In the genomic region with DNA sequence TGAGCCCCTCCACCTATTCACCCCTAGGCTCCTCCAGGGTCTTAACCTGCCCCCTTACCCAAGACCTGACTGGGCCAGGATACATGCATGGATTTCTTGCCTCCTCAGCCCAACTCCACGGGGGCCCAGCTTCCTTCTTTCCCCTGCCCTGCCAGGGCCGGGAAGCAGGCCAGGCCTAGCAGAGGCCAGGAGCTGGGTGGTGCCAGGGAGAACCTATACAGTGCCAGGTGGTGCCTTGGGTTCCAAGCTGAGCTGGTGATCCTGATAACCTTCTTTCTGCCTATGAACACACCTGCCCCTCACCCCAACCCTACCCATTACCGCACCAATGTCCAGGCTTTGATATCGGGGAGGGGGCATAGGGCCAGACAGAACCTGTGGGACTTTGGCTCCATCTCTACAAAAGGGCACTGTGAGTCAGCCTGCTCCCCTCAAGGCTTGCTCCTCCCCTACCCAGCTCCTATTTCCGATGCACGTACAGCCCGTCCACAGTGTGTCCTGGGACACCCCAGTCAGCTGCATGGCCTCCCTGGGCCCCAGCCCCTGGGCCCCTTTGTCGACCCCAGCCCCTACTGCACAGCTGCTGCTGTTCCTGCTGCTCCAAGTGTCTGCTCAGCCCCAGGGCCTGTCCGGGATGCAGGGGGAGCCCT, we compare ENCODE assay signal across 8 mouse cellular contexts. TPM values are rescaled to one million over a fixed set of nuclear protein-coding genes. Genes with fewer than 3 reads are reported as not detected.
A peak's percentile ranks its signal among the peaks of the same experiment; 100 is the strongest.
DNase-seq lines count a peak whose midpoint lies in the region; ATAC-seq and TF ChIP-seq lines count a peak whose summit lies in the region.

Gene Car9 (plus strand): TSS at position 431 of the 650 bp plus-strand sequence.

- WGBS in heart, adult 2 months, result 58% methylated on average over 9 of the region's 9 CpGs
- 52% methylated on average over 9 of the region's 9 CpGs for WGBS in intestine, embryonic 15.5 days

- H3K4me2 ChIP-seq in intestine, embryonic 15.5 days (replicated peaks), result peak within 1 kb of the TSS; percentile 87

- no peak for TF ChIP-seq CTCF in heart, adult 2 months (IDR thresholded peaks at IDR 0.05)

- no peaks in the 10 kb centered on the region for H3K36me3 ChIP-seq in heart, adult 2 months (ENCODE audit: control insufficient read depth, insufficient read depth, low read length)
- no peaks in the 10 kb centered on the region for H3K36me3 ChIP-seq in intestine, embryonic 15.5 days

- H3K27me3 ChIP-seq in heart, adult 2 months (ENCODE audit: control insufficient read depth, insufficient read depth, low read length), result no peaks in the 10 kb centered on the region
- H3K27me3 ChIP-seq in intestine, embryonic 15.5 days (replicated peaks), result no peaks in the 10 kb centered on the region

- TF ChIP-seq EP300 in heart, adult 2 months (IDR thresholded peaks at IDR 0.05; ENCODE audit: insufficient read depth, low read depth, low read length), result no peak

- TF ChIP-seq POLR2A in heart, adult 2 months (IDR thresholded peaks at IDR 0.05; ENCODE audit: insufficient read depth, low read depth, low read length), result no peak

- H3K9ac ChIP-seq in heart, adult 2 months (ENCODE audit: low read depth, low read length), result no peak within 1 kb of the TSS
- peak within 1 kb of the TSS; percentile 58 for H3K9ac ChIP-seq in intestine, embryonic 15.5 days

- peaks cover 4% of the 10 kb centered on the region for H3K4me1 ChIP-seq in heart, adult 2 months (ENCODE audit: control insufficient read depth, insufficient read depth, low read length)
- peaks cover 32% of the 10 kb centered on the region for H3K4me1 ChIP-seq in intestine, embryonic 15.5 days (replicated peaks)

- intact Hi-C loops in heart, adult 2 months (cut with DNase I), result no loop called here
- intact Hi-C loops in heart, postnatal 10 days (cut with DNase I), result no loop called here

- H3K9me3 ChIP-seq in intestine, embryonic 15.5 days, result no peaks in the 10 kb centered on the region

- peak; percentile 33 to 40 for DNase-seq in heart, adult 2 months
- no peak for DNase-seq in heart, postnatal 10 days
- peak; percentile 19 for DNase-seq in urinary bladder, adult 2 months (ENCODE audit: low spot score)
- DNase-seq in urinary bladder, postnatal 10 days (ENCODE audit: low spot score), result no peak
- DNase-seq in frontal cortex, postnatal 14 days (ENCODE audit: low spot score in 2 of 2), result no peak
- DNase-seq in thymus, postnatal 36 days, result no peak
- DNase-seq in right cerebral cortex, postnatal 36 days (ENCODE audit: low spot score in 2 of 2), result no peak

- no peak within 1 kb of the TSS for H3K27ac ChIP-seq in heart, adult 2 months
- peak within 1 kb of the TSS; percentile 41 for H3K27ac ChIP-seq in intestine, embryonic 15.5 days

- no peak within 1 kb of the TSS for H3K4me3 ChIP-seq in heart, adult 2 months
- peak within 1 kb of the TSS; percentile 53 for H3K4me3 ChIP-seq in intestine, embryonic 15.5 days (replicated peaks)

- ATAC-seq in intestine, embryonic 15.5 days, result peak; percentile 16; the same call in 1 of the 2 replicates

- no peaks in the 10 kb centered on the region for H3K79me2 ChIP-seq in heart, adult 2 months (replicated peaks; ENCODE audit: control insufficient read depth, insufficient read depth, low read length)

RNA-seq across cellular contexts. Expression of gene Car9, which starts in this region (rescaled TPM):
- under 1 TPM; 0.11 to 0.34 TPM for total RNA-seq in heart, adult 2 months (2021)
- polyA plus RNA-seq in heart, adult 2 months (2012; rRNA removed), result 0.32 and 0.55 TPM in 2 replicates
- under 1 TPM; 0.30 to 0.79 TPM for total RNA-seq in heart, postnatal 10 days (2021)
- polyA plus RNA-seq in urinary bladder, adult 2 months (2012; rRNA removed), result 1.3 and 1.9 TPM in 2 replicates
- 18.0 and 30.0 TPM in 2 replicates for polyA plus RNA-seq in intestine, embryonic 15.5 days (2015; fragmentation: Nextera tagmentation; extraction: Ambion mirVana)

Comparison
In these comparisons a context has a peak if more than half of its experiments do, and no peak if none do; other contexts are left out.
1. Peak in DNase-seq in heart, adult 2 months; RNA of the gene not detected or under 1 TPM.